Mouse (Mus musculus): ENCODE results near the gene Yjefn3.

GRCm38 (mm10) chr8:69894836-69895332 is 7.6 kb downstream of the Yjefn3 start:
- TF ChIP-seq POLR2A (IDR thresholded peaks at IDR 0.05; ENCODE audit: low read depth, low read length) (no peak), CTCF (IDR thresholded peaks at IDR 0.05; ENCODE audit: extremely low read depth, insufficient read depth, insufficient read length, insufficient replicate concordance) (no peak)

All from spleen, adult 2 months (tissue).